Mouse (Mus musculus) spleen, adult 2 months (tissue): ENCODE measurements around the gene Psmd3. TPM values are rescaled to one million over a fixed set of nuclear protein-coding genes. Genes with fewer than 3 reads are reported as not detected.

Source experiments
- DNase-seq, 2 experiments: peaks; one replicate each; pipeline versions ENCODE4 v3.0.0 to v3.0.0-alpha.2; 2012 to 2021; ENCODE audit warnings: low spot score in 2 of 2, low read depth in 1 of 2
- H3K27ac ChIP-seq: fragments of 200-500 bp; 2 replicates; pipeline ENCODE4 v1.5.1; 2012; ENCODE audit warnings: low read length, inconsistent platforms; ENCODE audit not compliant: insufficient read depth
- H3K27me3 ChIP-seq: fragments of 200-500 bp; 2 replicates; pipeline ENCODE4 v1.6.1; 2012; ENCODE audit warnings: mild to moderate bottlenecking, moderate library complexity, low read length, inconsistent platforms; ENCODE audit not compliant: control insufficient read depth, insufficient read depth
- H3K36me3 ChIP-seq: fragments of 200-500 bp; 2 replicates; pipeline ENCODE4 v1.6.1; 2012; ENCODE audit warnings: mild to moderate bottlenecking, low read length, inconsistent platforms; ENCODE audit not compliant: control insufficient read depth, insufficient read depth
- H3K4me1 ChIP-seq: fragments of 200-500 bp; 2 replicates; pipeline ENCODE4 v1.6.1; 2011; ENCODE audit warnings: inconsistent platforms; ENCODE audit not compliant: control insufficient read depth, insufficient read depth, insufficient read length
- H3K4me3 ChIP-seq: fragments of 200-500 bp; 2 replicates; pipeline ENCODE4 v1.5.1; 2011; ENCODE audit warnings: mild to moderate bottlenecking, inconsistent platforms; ENCODE audit not compliant: insufficient read depth, insufficient read length; ENCODE audit errors: extremely low read depth
- CTCF ChIP-seq: fragments of 200-500 bp; IDR thresholded peaks from 2 replicates; pipeline ENCODE4 v1.5.1; 2011; ENCODE audit warnings: mild to moderate bottlenecking, inconsistent platforms; ENCODE audit not compliant: insufficient read depth, insufficient read length, insufficient replicate concordance; ENCODE audit errors: extremely low read depth
- POLR2A ChIP-seq: fragments of 200-500 bp; IDR thresholded peaks from 2 replicates; pipeline ENCODE4 v1.6.1; 2011; ENCODE audit warnings: low read depth, low read length, inconsistent platforms
- WGBS: fragments of 180-500 bp; shearing (Covaris S2); methylation state at CpG from one replicate; pipeline ENCODE4 v1.1.7; 2018; 5-methylcytosine and 5-hydroxymethylcytosine counted together
- polyA plus RNA-seq: library from polyadenylated mRNA; depleted of rRNA; stranded (reverse); fragments of >200 nt; gene quantifications from 2 replicates; pipeline ENCODE4 v1.2.3, GENCODE M21; 2012; rRNA removed

The Psmd3 gene
- polyA plus RNA-seq, 1 experiment = 83.1 TPM

GRCm38 (mm10) chr11:98742397-98743291 is 60.3 kb downstream of the Psmd3 start:
- TF ChIP-seq POLR2A (no peak), CTCF (no peak)
- no peaks in the 10 kb centered on the region for H3K27me3 ChIP-seq
- WGBS = 12% methylated on average over 21 of the region's 21 CpGs
- no peak overlapping the region; the same call in 1 of the 2 replicates for H3K27ac ChIP-seq
- peaks cover 25% of the 10 kb centered on the region for H3K4me1 ChIP-seq
- peak overlapping the region; percentile 76 for H3K4me3 ChIP-seq
- H3K36me3 ChIP-seq = no peaks in the 10 kb centered on the region
- no peak for DNase-seq

GRCm38 (mm10) chr11:98743655-98744345 is 61.4 kb downstream of the Psmd3 start:
- no peaks in the 10 kb centered on the region for H3K27me3 ChIP-seq
- no peak overlapping the region for H3K4me3 ChIP-seq
- no peak for DNase-seq
- H3K27ac ChIP-seq = no peak overlapping the region
- TF ChIP-seq POLR2A = no peak
- no peak for TF ChIP-seq CTCF
- H3K36me3 ChIP-seq = no peaks in the 10 kb centered on the region
- peaks cover 30% of the 10 kb centered on the region for H3K4me1 ChIP-seq
- WGBS = 71% methylated on average over 9 of the region's 9 CpGs

GRCm38 (mm10) chr11:98744456-98745019 is 62.2 kb downstream of the Psmd3 start:
- no peak overlapping the region for H3K4me3 ChIP-seq
- no peak overlapping the region for H3K27ac ChIP-seq
- no peak for DNase-seq
- TF ChIP-seq CTCF = no peak
- TF ChIP-seq POLR2A = no peak
- peaks cover 30% of the 10 kb centered on the region for H3K4me1 ChIP-seq
- no peaks in the 10 kb centered on the region for H3K36me3 ChIP-seq
- 80% methylated on average over 7 of the region's 7 CpGs for WGBS
- no peaks in the 10 kb centered on the region for H3K27me3 ChIP-seq

Other genes starting within 250 kb of the Psmd3 start
- gene Mien1, start 243.6 kb upstream of the Psmd3 start, polyA plus RNA-seq = 37.1 and 37.8 TPM in 2 replicates
- 1.1 and 1.2 TPM in 2 replicates for gene Grb7, start 236.2 kb upstream of the Psmd3 start, polyA plus RNA-seq
- 104 and 113 TPM in 2 replicates for gene Ikzf3, start 136.5 kb upstream of the Psmd3 start, polyA plus RNA-seq
- 1.2 TPM in 2 replicates for gene Zpbp2, start 131.5 kb upstream of the Psmd3 start, polyA plus RNA-seq
- gene Ormdl3, start 95.2 kb upstream of the Psmd3 start, polyA plus RNA-seq = 37.4 and 42.9 TPM in 2 replicates
- not detected in 2 replicates for gene Lrrc3c, start 84.3 kb upstream of the Psmd3 start, polyA plus RNA-seq
- not detected in 2 replicates for gene Gm12355, start 56.9 kb upstream of the Psmd3 start, polyA plus RNA-seq
- not detected in 2 replicates for gene Gsdma3, start 56.2 kb upstream of the Psmd3 start, polyA plus RNA-seq
- not detected in 2 replicates for gene Gsdma2, start 35.8 kb upstream of the Psmd3 start, polyA plus RNA-seq
- not detected in 2 replicates for gene Gsdma, start 18.2 kb upstream of the Psmd3 start, polyA plus RNA-seq
- 0.07 and 0.27 TPM in 2 replicates for gene Csf3, start 18.7 kb downstream of the Psmd3 start, polyA plus RNA-seq
- gene Med24, start 46.9 kb downstream of the Psmd3 start, polyA plus RNA-seq = 53.6 and 69.1 TPM in 2 replicates
- gene Thra, start 58.1 kb downstream of the Psmd3 start, polyA plus RNA-seq = 19.8 and 20.7 TPM in 2 replicates
- gene Nr1d1, start 92.8 kb downstream of the Psmd3 start, polyA plus RNA-seq = 27.7 and 29.0 TPM in 2 replicates
- 23.3 and 41.2 TPM in 2 replicates for gene Msl1, start 113.0 kb downstream of the Psmd3 start, polyA plus RNA-seq
- 30.2 and 32.6 TPM in 2 replicates for gene Casc3, start 122.4 kb downstream of the Psmd3 start, polyA plus RNA-seq
- 1.9 and 3.3 TPM in 2 replicates for gene Rapgefl1, start 154.2 kb downstream of the Psmd3 start, polyA plus RNA-seq
- gene Wipf2, start 181.1 kb downstream of the Psmd3 start, polyA plus RNA-seq = 8.0 and 10.1 TPM in 2 replicates
- gene Cdc6, start 225.2 kb downstream of the Psmd3 start, polyA plus RNA-seq = 1.6 and 2.0 TPM in 2 replicates
- gene Rara, start 245.3 kb downstream of the Psmd3 start, polyA plus RNA-seq = 37.0 and 48.8 TPM in 2 replicates